Mouse (Mus musculus): ENCODE data around the gene Pxylp1.

- TF ChIP-seq CTCF (IDR thresholded peaks at IDR 0.05; ENCODE audit: control insufficient read depth, insufficient read depth, insufficient read length), result no peak
- TF ChIP-seq MYOG (IDR thresholded peaks at IDR 0.05; ENCODE audit: control insufficient read depth, extremely low read depth, insufficient read length), result no peak
- TF ChIP-seq MYOD1 (IDR thresholded peaks at IDR 0.05; ENCODE audit: control insufficient read depth, insufficient read length, low read depth), result no peak
- no peak for TF ChIP-seq FOSL1 (IDR thresholded peaks at IDR 0.05; ENCODE audit: insufficient read depth, low read length, poor library complexity, severe bottlenecking)
Observed at GRCm38 (mm10) chr9:96857838-96858237, 34.6 kb downstream of the Pxylp1 start.

Data from C2C12 (cell line).